Mouse (Mus musculus): ENCODE data around the gene Olfr481.

GRCm38 (mm10) chr7:108127349-108127748, 47.7 kb downstream of the Olfr481 start, which contains the start of gene Olfr484:
- no peak for TF ChIP-seq CTCF (IDR thresholded peaks at IDR 0.05; ENCODE audit: borderline replicate concordance, insufficient read depth, low read depth, low read length)
- no peak for TF ChIP-seq POLR2A (IDR thresholded peaks at IDR 0.05; ENCODE audit: borderline replicate concordance, insufficient read depth, low read length)

All from cerebellum, adult 2 months (tissue).